Mouse (Mus musculus) midbrain, embryonic 12.5 days (tissue): ENCODE measurements around the gene Fars2. TPM values are rescaled to one million over a fixed set of nuclear protein-coding genes. Genes with fewer than 3 reads are reported as not detected.
A peak's percentile ranks its signal among the peaks of the same experiment; 100 is the strongest.
"Not testable (repeated sequence)": the region's sequence is repeated elsewhere in the genome, so short reads cannot be mapped to it uniquely, and the experiment has no call there.

Source experiments
- ATAC-seq: fragments of 200-750 bp; cut with Nextera tagmentation; 2 replicates; pipeline ENCODE4 v1.8.0; 2017; ENCODE audit warnings: low read depth, moderate TSS enrichment, moderate library complexity; ENCODE audit not compliant: low FRiP score
- H3K27ac ChIP-seq: fragments of 300-500 bp; sonication (generic); replicated peaks from 2 replicates; pipeline ENCODE4 v1.5.1; 2016; ENCODE audit warnings: mild to moderate bottlenecking
- H3K27me3 ChIP-seq: fragments of 300-500 bp; sonication (generic); 2 replicates; pipeline ENCODE4 v1.6.1; 2016; ENCODE audit warnings: mild to moderate bottlenecking
- H3K36me3 ChIP-seq: fragments of 300-500 bp; sonication (generic); 2 replicates; pipeline ENCODE4 v1.6.1; 2016
- H3K4me1 ChIP-seq: fragments of 300-500 bp; sonication (generic); 2 replicates; pipeline ENCODE4 v1.6.1; 2016
- H3K4me2 ChIP-seq: fragments of 300-500 bp; sonication (generic); replicated peaks from 2 replicates; pipeline ENCODE4 v1.6.1; 2016; ENCODE audit warnings: mild to moderate bottlenecking, moderate library complexity
- H3K4me3 ChIP-seq: fragments of 300-500 bp; sonication (generic); 2 replicates; pipeline ENCODE4 v1.5.1; 2016; ENCODE audit warnings: mild to moderate bottlenecking
- H3K9ac ChIP-seq: fragments of 300-500 bp; sonication (generic); replicated peaks from 2 replicates; pipeline ENCODE4 v1.6.1; 2016; ENCODE audit warnings: mild to moderate bottlenecking, moderate library complexity
- H3K9me3 ChIP-seq: fragments of 300-500 bp; sonication (generic); 2 replicates; pipeline ENCODE4 v1.6.1; 2016; ENCODE audit warnings: mild to moderate bottlenecking
- WGBS: fragments of 180-500 bp; shearing (Covaris S2); methylation state at CpG from one replicate; pipeline ENCODE4 v1.1.7; 2016; 5-methylcytosine and 5-hydroxymethylcytosine counted together
- polyA plus RNA-seq: library from polyadenylated mRNA; unstranded; fragments of >200 nt; fragmentation: Nextera tagmentation; extraction: Ambion mirVana; gene quantifications from 2 replicates; pipeline ENCODE4 v1.2.1, GENCODE M21; 2016

The Fars2 gene
- polyA plus RNA-seq, 1 experiment from 2014 or later: 29.9 TPM

GRCm38 (mm10) chr13:36451437-36451836, 334.2 kb downstream of the Fars2 start:
- no peaks in the 10 kb centered on the region for H3K27me3 ChIP-seq
- ATAC-seq: no peak

GRCm38 (mm10) chr13:36460473-36460872, 343.3 kb downstream of the Fars2 start:
- WGBS: 69% methylated on average over 3 of the region's 3 CpGs
- H3K9me3 ChIP-seq: no peaks in the 10 kb centered on the region
- H3K9ac ChIP-seq: no peak overlapping the region
- ATAC-seq: no peak
- H3K27ac ChIP-seq: no peak overlapping the region
- no peak overlapping the region for H3K4me2 ChIP-seq
- no peak overlapping the region for H3K4me3 ChIP-seq
- H3K4me1 ChIP-seq: 0 out of 2 replicates have a peak, but pooled peaks cover 3% of the 10 kb centered on the region
- H3K27me3 ChIP-seq: no peaks in the 10 kb centered on the region
- H3K36me3 ChIP-seq: no peaks in the 10 kb centered on the region

More at GRCm38 (mm10) chr13:36451437-36451836, 334.2 kb downstream of the Fars2 start:
- H3K4me2 ChIP-seq: no peak overlapping the region
- H3K27ac ChIP-seq: no peak overlapping the region
- H3K9me3 ChIP-seq: no peaks in the 10 kb centered on the region
- 68% methylated on average over 3 of the region's 3 CpGs for WGBS
- H3K9ac ChIP-seq: no peak overlapping the region
- no peak overlapping the region for H3K4me3 ChIP-seq
- no peaks in the 10 kb centered on the region for H3K36me3 ChIP-seq
- peaks cover 4% of the 10 kb centered on the region for H3K4me1 ChIP-seq

GRCm38 (mm10) chr13:36463669-36464068, 346.5 kb downstream of the Fars2 start:
- H3K4me3 ChIP-seq: no peak overlapping the region
- H3K4me1 ChIP-seq: 0 out of 2 replicates have a peak, but pooled peaks cover 3% of the 10 kb centered on the region
- H3K27me3 ChIP-seq: no peaks in the 10 kb centered on the region
- H3K4me2 ChIP-seq: no peak overlapping the region
- no peaks in the 10 kb centered on the region for H3K9me3 ChIP-seq
- no peak for ATAC-seq
- no peaks in the 10 kb centered on the region for H3K36me3 ChIP-seq
- H3K27ac ChIP-seq: no peak overlapping the region
- no peak overlapping the region for H3K9ac ChIP-seq

GRCm38 (mm10) chr13:36466076-36466475, 348.9 kb downstream of the Fars2 start:
- not testable (repeated sequence) for H3K27ac ChIP-seq, H3K27me3 ChIP-seq, ATAC-seq, H3K9me3 ChIP-seq, H3K4me1 ChIP-seq, H3K4me3 ChIP-seq, H3K9ac ChIP-seq, H3K36me3 ChIP-seq, H3K4me2 ChIP-seq
- 91% methylated on average over 3 of the region's 3 CpGs for WGBS

- no peak for ATAC-seq
- Histone ChIP-seq H3K4me2 (no peak overlapping the region), H3K4me3 (no peak overlapping the region), H3K9ac (no peak overlapping the region), H3K9me3 (no peaks in the 10 kb centered on the region), H3K27me3 (no peaks in the 10 kb centered on the region), H3K27ac (no peak overlapping the region), H3K4me1 (peaks cover 6% of the 10 kb centered on the region; the same call in 1 of the 2 replicates), H3K36me3 (no peaks in the 10 kb centered on the region)
- WGBS: 97% methylated on average over 5 of the region's 5 CpGs
Observed at GRCm38 (mm10) chr13:36466515-36466921, 349.3 kb downstream of the Fars2 start.

- Histone ChIP-seq H3K9me3 (no peaks in the 10 kb centered on the region), H3K36me3 (no peaks in the 10 kb centered on the region), H3K9ac (no peak overlapping the region), H3K4me1 (peaks cover 6% of the 10 kb centered on the region; the same call in 1 of the 2 replicates), H3K4me3 (no peak overlapping the region), H3K27ac (no peak overlapping the region), H3K27me3 (no peaks in the 10 kb centered on the region), H3K4me2 (no peak overlapping the region)
- WGBS: 83% methylated on average over 2 of the region's 2 CpGs
- ATAC-seq: no peak
Observed at GRCm38 (mm10) chr13:36467849-36468248, 350.6 kb downstream of the Fars2 start.

GRCm38 (mm10) chr13:36468963-36469362, 351.8 kb downstream of the Fars2 start:
- Histone ChIP-seq H3K9ac (no peak overlapping the region), H3K27ac (no peak overlapping the region), H3K4me3 (no peak overlapping the region), H3K4me1 (peaks cover 6% of the 10 kb centered on the region; the same call in 1 of the 2 replicates), H3K27me3 (no peaks in the 10 kb centered on the region), H3K4me2 (no peak overlapping the region), H3K36me3 (no peaks in the 10 kb centered on the region), H3K9me3 (no peaks in the 10 kb centered on the region)
- ATAC-seq: no peak
- 88% methylated on average over 2 of the region's 2 CpGs for WGBS

- no peak overlapping the region for H3K9ac ChIP-seq
- WGBS: 49% methylated on average over 2 of the region's 2 CpGs
- H3K4me3 ChIP-seq: no peak overlapping the region
- no peaks in the 10 kb centered on the region for H3K27me3 ChIP-seq
- H3K27ac ChIP-seq: peak overlapping the region; percentile 5; the same call in 1 of the 2 replicates
- H3K4me1 ChIP-seq: peaks cover 6% of the 10 kb centered on the region; the same call in 1 of the 2 replicates
- no peak overlapping the region for H3K4me2 ChIP-seq
- no peaks in the 10 kb centered on the region for H3K9me3 ChIP-seq
- H3K36me3 ChIP-seq: no peaks in the 10 kb centered on the region
- ATAC-seq: no peak
Observed at GRCm38 (mm10) chr13:36469412-36470125, 352.4 kb downstream of the Fars2 start.

GRCm38 (mm10) chr13:36477648-36478047, 360.4 kb downstream of the Fars2 start:
- WGBS: 84% methylated on average over 5 of the region's 5 CpGs
- no peak overlapping the region for H3K4me3 ChIP-seq
- H3K9me3 ChIP-seq: no peaks in the 10 kb centered on the region
- no peak for ATAC-seq
- H3K27me3 ChIP-seq: no peaks in the 10 kb centered on the region
- no peaks in the 10 kb centered on the region for H3K4me1 ChIP-seq
- H3K4me2 ChIP-seq: no peak overlapping the region
- no peak overlapping the region for H3K27ac ChIP-seq
- no peak overlapping the region for H3K9ac ChIP-seq
- H3K36me3 ChIP-seq: no peaks in the 10 kb centered on the region

GRCm38 (mm10) chr13:36478243-36478642, 361.0 kb downstream of the Fars2 start:
- no peak overlapping the region for H3K4me3 ChIP-seq
- H3K9me3 ChIP-seq: no peaks in the 10 kb centered on the region
- 77% methylated on average over 3 of the region's 3 CpGs for WGBS
- no peaks in the 10 kb centered on the region for H3K36me3 ChIP-seq
- H3K27me3 ChIP-seq: no peaks in the 10 kb centered on the region
- no peak overlapping the region for H3K27ac ChIP-seq
- no peaks in the 10 kb centered on the region for H3K4me1 ChIP-seq
- ATAC-seq: no peak
- no peak overlapping the region for H3K9ac ChIP-seq
- no peak overlapping the region for H3K4me2 ChIP-seq

- WGBS: 95% methylated on average over 2 of the region's 2 CpGs
- ATAC-seq: no peak
- Histone ChIP-seq H3K27ac (no peak overlapping the region), H3K4me3 (no peak overlapping the region), H3K9ac (no peak overlapping the region), H3K4me2 (no peak overlapping the region), H3K4me1 (no peaks in the 10 kb centered on the region), H3K9me3 (no peaks in the 10 kb centered on the region), H3K36me3 (no peaks in the 10 kb centered on the region), H3K27me3 (no peaks in the 10 kb centered on the region)
Observed at GRCm38 (mm10) chr13:36480101-36480500, 362.9 kb downstream of the Fars2 start.

GRCm38 (mm10) chr13:36484391-36484790, 367.2 kb downstream of the Fars2 start:
- ATAC-seq: no peak
- Histone ChIP-seq H3K9me3 (no peaks in the 10 kb centered on the region), H3K27me3 (no peaks in the 10 kb centered on the region), H3K4me3 (no peak overlapping the region), H3K27ac (no peak overlapping the region), H3K4me1 (no peaks in the 10 kb centered on the region), H3K9ac (no peak overlapping the region), H3K36me3 (no peaks in the 10 kb centered on the region), H3K4me2 (no peak overlapping the region)
- 97% methylated on average over 2 of the region's 2 CpGs for WGBS

GRCm38 (mm10) chr13:36486756-36487155, 369.5 kb downstream of the Fars2 start:
- peaks cover 3% of the 10 kb centered on the region; the same call in 1 of the 2 replicates for H3K4me1 ChIP-seq

More at GRCm38 (mm10) chr13:36486756-36487155, 369.5 kb downstream of the Fars2 start:
- 90% methylated on average over 11 of the region's 11 CpGs for WGBS
- Histone ChIP-seq H3K4me2 (no peak overlapping the region), H3K27ac (no peak overlapping the region), H3K27me3 (no peaks in the 10 kb centered on the region), H3K9ac (no peak overlapping the region), H3K9me3 (no peaks in the 10 kb centered on the region), H3K36me3 (no peaks in the 10 kb centered on the region), H3K4me3 (no peak overlapping the region)
- no peak for ATAC-seq
